Mouse (Mus musculus) liver, embryonic 14.5 days (tissue): ENCODE results near the gene Qrfpr. TPM values are rescaled to one million over a fixed set of nuclear protein-coding genes. Genes with fewer than 3 reads are reported as not detected.
A peak's percentile ranks its signal among the peaks of the same experiment; 100 is the strongest.

Experiments
- ATAC-seq: fragments of 200-750 bp; cut with Nextera tagmentation; 2 replicates; pipeline ENCODE4 v1.8.0; 2017; ENCODE audit warnings: moderate number of reproducible peaks, mild to moderate bottlenecking, moderate library complexity; ENCODE audit not compliant: insufficient read depth
- DNase-seq, 3 experiments: peaks; one replicate each; pipeline ENCODE4 v3.0.0-alpha.2; 2012 to 2013; ENCODE audit warnings: low read depth in 3 of 3, low spot score in 3 of 3
- H3K27ac ChIP-seq: fragments of 300-500 bp; sonication (generic); 2 replicates; pipeline ENCODE4 v1.5.1; 2014; ENCODE audit warnings: moderate library complexity, mild to moderate bottlenecking, control low read depth, inconsistent platforms
- H3K27me3 ChIP-seq: fragments of 300-500 bp; sonication (generic); 2 replicates; pipeline ENCODE4 v1.6.1; 2014; ENCODE audit warnings: mild to moderate bottlenecking, low read length, moderate library complexity; ENCODE audit not compliant: control insufficient read depth, insufficient read depth
- H3K36me3 ChIP-seq: fragments of 300-500 bp; sonication (generic); replicated peaks from 2 replicates; pipeline ENCODE4 v1.6.1; 2014; ENCODE audit warnings: low read depth; ENCODE audit not compliant: control insufficient read depth, insufficient read depth
- H3K4me1 ChIP-seq, 2 experiments: fragments of 200-500 bp in 1 of 2; fragments of 300-500 bp in 1 of 2; sonication (generic) in 1 of 2; replicated peaks; 2 replicates each; pipeline ENCODE4 v1.6.1; 2012 to 2014; ENCODE audit warnings: antibody characterized with exemption in 1 of 2, inconsistent platforms in 1 of 2, low read length in 1 of 2; ENCODE audit not compliant: control insufficient read depth in 2 of 2, insufficient read depth in 2 of 2
- H3K4me2 ChIP-seq: fragments of 300-500 bp; sonication (generic); 2 replicates; pipeline ENCODE4 v1.6.1; 2014; ENCODE audit warnings: low read depth, mild to moderate bottlenecking, control low read depth, moderate library complexity
- H3K4me3 ChIP-seq, 2 experiments: fragments of 200-500 bp in 1 of 2; fragments of 300-500 bp in 1 of 2; sonication (generic) in 1 of 2; 2 replicates each; pipeline ENCODE4 v1.5.1; 2012 to 2014; ENCODE audit warnings: low read depth in 2 of 2, low read length in 2 of 2, mild to moderate bottlenecking in 2 of 2, control low read depth in 1 of 2, inconsistent platforms in 1 of 2, moderate library complexity in 1 of 2; ENCODE audit not compliant: insufficient read depth in 1 of 2
- H3K9ac ChIP-seq: fragments of 300-500 bp; sonication (generic); replicated peaks from 2 replicates; pipeline ENCODE4 v1.6.1; 2014; ENCODE audit warnings: mild to moderate bottlenecking, control low read depth, moderate library complexity
- H3K9me3 ChIP-seq: fragments of 300-500 bp; sonication (generic); 2 replicates; pipeline ENCODE4 v1.6.1; 2016; ENCODE audit warnings: low read length, mixed read lengths; ENCODE audit not compliant: control insufficient read depth
- CTCF ChIP-seq: IDR thresholded peaks from 2 replicates; pipeline ENCODE4 v1.5.1; 2016; ENCODE audit warnings: antibody characterized with exemption, low read depth, control low read depth
- EP300 ChIP-seq: IDR thresholded peaks from 2 replicates; pipeline ENCODE4 v1.6.1; 2016; ENCODE audit warnings: antibody characterized with exemption, low read depth
- WGBS: fragments of 180-500 bp; shearing (Covaris S2); extraction: QIAGEN DNeasy Blood & Tissue Kit; methylation state at CpG from one replicate; pipeline ENCODE4 v1.1.7; 2014; ENCODE audit not compliant: insufficient replicate concordance; 5-methylcytosine and 5-hydroxymethylcytosine counted together
- polyA plus RNA-seq, 2 experiments: library from polyadenylated mRNA; depleted of rRNA in 1 of 2; stranded (reverse) in 1 of 2; unstranded in 1 of 2; fragments of >200 nt; fragmentation: Nextera tagmentation in 1 of 2; extraction: Ambion mirVana in 1 of 2; gene quantifications; 2 replicates each; pipeline versions ENCODE4 v1.2.1 to v1.2.3; 2012 to 2014

Gene Qrfpr
- polyA plus RNA-seq, 2 experiments, result not detected

GRCm38 (mm10) chr3:36155268-36155667 is 66.8 kb downstream of the Qrfpr start:
- ATAC-seq, result no peak
- 45% methylated on average over 5 of the region's 5 CpGs for WGBS

GRCm38 (mm10) chr3:36150934-36151686 is 71.0 kb downstream of the Qrfpr start, which contains the start of gene D3Ertd254e:
D3Ertd254e (plus strand) TSS chr3:36151017.
- Histone ChIP-seq H3K4me2 (peak within 1 kb of the TSS; percentile 82), H3K9me3 (no peaks in the 10 kb centered on the region), H3K9ac (peak within 1 kb of the TSS; percentile 82), H3K27ac (peak within 1 kb of the TSS; percentile 22), H3K36me3 (no peaks in the 10 kb centered on the region), H3K4me1 (0 out of 4 replicates have a peak, but pooled peaks cover 2 to 3% of the 10 kb centered on the region in 2 experiments), H3K27me3 (no peaks in the 10 kb centered on the region), H3K4me3 (peak within 1 kb of the TSS; percentile 78 to 90)
- no peak for TF ChIP-seq EP300
- peak; percentile 40; the same call in 1 of the 2 replicates for TF ChIP-seq CTCF
- DNase-seq (peak; percentile 76 to 79 (median 77)), ATAC-seq (peak; percentile 99)
- under 1% methylated on average over 53 of the region's 54 CpGs for WGBS

More at GRCm38 (mm10) chr3:36155268-36155667, 66.8 kb downstream of the Qrfpr start:
- no peaks in the 10 kb centered on the region for H3K27me3 ChIP-seq
- no peaks in the 10 kb centered on the region for H3K9me3 ChIP-seq
- no peak overlapping the region for H3K4me2 ChIP-seq
- DNase-seq, result no peak
- no peak overlapping the region for H3K9ac ChIP-seq
- TF ChIP-seq CTCF, result no peak
- TF ChIP-seq EP300, result no peak
- no peak overlapping the region for H3K27ac ChIP-seq
- H3K4me1 ChIP-seq, result 0 out of 4 replicates have a peak, but pooled peaks cover 2 to 3% of the 10 kb centered on the region in 2 experiments
- no peak overlapping the region for H3K4me3 ChIP-seq
- H3K36me3 ChIP-seq, result peaks cover 3% of the 10 kb centered on the region; the same call in 1 of the 2 replicates

GRCm38 (mm10) chr3:36150537-36150933 is 71.6 kb downstream of the Qrfpr start:
- ATAC-seq (no peak), DNase-seq (no peak)
- Histone ChIP-seq H3K9me3 (no peaks in the 10 kb centered on the region), H3K36me3 (no peaks in the 10 kb centered on the region), H3K4me1 (0 out of 4 replicates have a peak, but pooled peaks cover 2 to 3% of the 10 kb centered on the region in 2 experiments), H3K9ac (no peak overlapping the region), H3K4me2 (peak overlapping the region; percentile 82), H3K27ac (no peak overlapping the region), H3K4me3 (peak overlapping the region in 1 of 2 experiments; percentile 90; a peak in 2 of 4 replicates), H3K27me3 (no peaks in the 10 kb centered on the region)
- TF ChIP-seq EP300, result no peak
- TF ChIP-seq CTCF, result no peak
- WGBS, result 11% methylated on average over 1 of the region's 1 CpGs

- ATAC-seq, result no peak
- H3K27ac ChIP-seq, result no peak overlapping the region
- no peaks in the 10 kb centered on the region for H3K36me3 ChIP-seq
- H3K27me3 ChIP-seq, result no peaks in the 10 kb centered on the region
- no peak overlapping the region for H3K4me3 ChIP-seq
- H3K4me1 ChIP-seq, result no peaks in the 10 kb centered on the region
- TF ChIP-seq EP300 (no peak), CTCF (no peak)
- no peak overlapping the region for H3K9ac ChIP-seq
- no peaks in the 10 kb centered on the region for H3K9me3 ChIP-seq
- no peak for DNase-seq
- no peak overlapping the region for H3K4me2 ChIP-seq
Observed at GRCm38 (mm10) chr3:36138996-36139395, 83.1 kb downstream of the Qrfpr start.

- no peak overlapping the region for H3K9ac ChIP-seq
- TF ChIP-seq EP300, result no peak
- TF ChIP-seq CTCF, result no peak
- 43% methylated on average over 1 of the region's 1 CpGs for WGBS
- H3K27ac ChIP-seq, result no peak overlapping the region
- H3K4me1 ChIP-seq, result no peaks in the 10 kb centered on the region
- no peak for ATAC-seq
- H3K27me3 ChIP-seq, result no peaks in the 10 kb centered on the region
- H3K9me3 ChIP-seq, result no peaks in the 10 kb centered on the region
- H3K4me2 ChIP-seq, result no peak overlapping the region
- DNase-seq, result no peak
- H3K4me3 ChIP-seq, result no peak overlapping the region
- H3K36me3 ChIP-seq, result no peaks in the 10 kb centered on the region
Observed at GRCm38 (mm10) chr3:36138171-36138660, 83.9 kb downstream of the Qrfpr start.
